8 mouse cellular contexts compared by ENCODE assay signal in genomic region chr11:55162670-55163069, GRCm38 (mm10). TPM values are rescaled to one million over a fixed set of nuclear protein-coding genes. Genes with fewer than 3 reads are reported as not detected.
A peak's percentile ranks its signal among the peaks of the same experiment; 100 is the strongest.
DNase-seq lines count a peak whose midpoint lies in the region.
"Had no signal": no experiment of that assay in that cellular context is flagged by ENCODE, and none has a peak within 500 bp of the region (broad histone marks: within the 10 kb centered on the region; RNA-seq: fewer than 3 reads in every experiment).

No protein-coding gene starts in this region.

- peak; percentile 47 for DNase-seq in ovary, postnatal 36 days (ENCODE audit: low spot score)
- DNase-seq in ovary, adult 18-20 months (ENCODE audit: low spot score), result no peak
- DNase-seq in WW6 (ENCODE audit: low read depth, low spot score), result peak; percentile 72
- peak; percentile 53 for DNase-seq in embryo, embryonic 11 days
- DNase-seq in layer of hippocampus, postnatal 14 days (ENCODE audit: low spot score in 2 of 2), result peak; percentile 38 to 63
- peak; percentile 48 for DNase-seq in lung, postnatal 25 days (ENCODE audit: low spot score)
- peak; percentile 63 to 80 for DNase-seq in spleen, postnatal 4 days (ENCODE audit: low spot score in 2 of 2)

RNA-seq across cellular contexts. Expression of gene Slc36a3, which starts 11.2 kb away (rescaled TPM):
- total RNA-seq in layer of hippocampus, postnatal 14 days (2021), result not detected
- total RNA-seq: heart, postnatal 36 days had no signal

RNA-seq across cellular contexts. Expression of gene Slc36a2, which starts 22.2 kb away (rescaled TPM):
- total RNA-seq in layer of hippocampus, postnatal 14 days (2021), result under 1 TPM; 0.26 to 0.67 TPM

RNA-seq across cellular contexts. Expression of gene Slc36a1, which starts 41.5 kb away (rescaled TPM):
- 10 to 100 TPM; 60.4 to 63.9 TPM for total RNA-seq in layer of hippocampus, postnatal 14 days (2021)
